Mouse (Mus musculus): ENCODE measurements around the gene Ppil6.

GRCm38 (mm10) chr10:41555081-41555480, 64.8 kb downstream of the Ppil6 start:
- TF ChIP-seq CTCF (IDR thresholded peaks at IDR 0.05) = no peak
- no peak for TF ChIP-seq EP300 (IDR thresholded peaks at IDR 0.05)
